Mouse (Mus musculus) neural tube, embryonic 12.5 days (tissue): ENCODE results near the gene Lgals1. TPM values are rescaled to one million over a fixed set of nuclear protein-coding genes. Genes with fewer than 3 reads are reported as not detected.

Experiments used
- ATAC-seq: fragments of 200-750 bp; cut with Nextera tagmentation; 2 replicates; pipeline ENCODE4 v1.8.0; 2017; ENCODE audit warnings: low read depth, mild to moderate bottlenecking, moderate TSS enrichment, moderate library complexity; ENCODE audit not compliant: low FRiP score
- H3K27ac ChIP-seq: fragments of 300-500 bp; sonication (generic); 2 replicates; pipeline ENCODE4 v1.5.1; 2016
- H3K27me3 ChIP-seq: fragments of 300-500 bp; sonication (generic); replicated peaks from 2 replicates; pipeline ENCODE4 v1.6.1; 2016; ENCODE audit warnings: mild to moderate bottlenecking
- H3K36me3 ChIP-seq: fragments of 300-500 bp; sonication (generic); 2 replicates; pipeline ENCODE4 v1.6.1; 2016; ENCODE audit warnings: mild to moderate bottlenecking
- H3K4me1 ChIP-seq: fragments of 300-500 bp; sonication (generic); 2 replicates; pipeline ENCODE4 v1.6.1; 2016
- H3K4me2 ChIP-seq: fragments of 300-500 bp; sonication (generic); replicated peaks from 2 replicates; pipeline ENCODE4 v1.6.1; 2016; ENCODE audit warnings: mild to moderate bottlenecking
- H3K4me3 ChIP-seq: fragments of 300-500 bp; sonication (generic); 2 replicates; pipeline ENCODE4 v1.5.1; 2016
- H3K9ac ChIP-seq: fragments of 300-500 bp; sonication (generic); 2 replicates; pipeline ENCODE4 v1.6.1; 2016; ENCODE audit warnings: mild to moderate bottlenecking
- H3K9me3 ChIP-seq: fragments of 300-500 bp; sonication (generic); 2 replicates; pipeline ENCODE4 v1.6.1; 2016; ENCODE audit warnings: mild to moderate bottlenecking
- WGBS: fragments of 180-500 bp; shearing (Covaris S2); methylation state at CpG from one replicate; pipeline ENCODE4 v1.1.7; 2016; 5-methylcytosine and 5-hydroxymethylcytosine counted together
- polyA plus RNA-seq: library from polyadenylated mRNA; unstranded; fragments of >200 nt; fragmentation: Nextera tagmentation; extraction: Ambion mirVana; gene quantifications from 2 replicates; pipeline ENCODE4 v1.2.1, GENCODE M21; 2016

Gene Lgals1
- polyA plus RNA-seq, 1 experiment from 2014 or later, result 328 TPM

DNA sequence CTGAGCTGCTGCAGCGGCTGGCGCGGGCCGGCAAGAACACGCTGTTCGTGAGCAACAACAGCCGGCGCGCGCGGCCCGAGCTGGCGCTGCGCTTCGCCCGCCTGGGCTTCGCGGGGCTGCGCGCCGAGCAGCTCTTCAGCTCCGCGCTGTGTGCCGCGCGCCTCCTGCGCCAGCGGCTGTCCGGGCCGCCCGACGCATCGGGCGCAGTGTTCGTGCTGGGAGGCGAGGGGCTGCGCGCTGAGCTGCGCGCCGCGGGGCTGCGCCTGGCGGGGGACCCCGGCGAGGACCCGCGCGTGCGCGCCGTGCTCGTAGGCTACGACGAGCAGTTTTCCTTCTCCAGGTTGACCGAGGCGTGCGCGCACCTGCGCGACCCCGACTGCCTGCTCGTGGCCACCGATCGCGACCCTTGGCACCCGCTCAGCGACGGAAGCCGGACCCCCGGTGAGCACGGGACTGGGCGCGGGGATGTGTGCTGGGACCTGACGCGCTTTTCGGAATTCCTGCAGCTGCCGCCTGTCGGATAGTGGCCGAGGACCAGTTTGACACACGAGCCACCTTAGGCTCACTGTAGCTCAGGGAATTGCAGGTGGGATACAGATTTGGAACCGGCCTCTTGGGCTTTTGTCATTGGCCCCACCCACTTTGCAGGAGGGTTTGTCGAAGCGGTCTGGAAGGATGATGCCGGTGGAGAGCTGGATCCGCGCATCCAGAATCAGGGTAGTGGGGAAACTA is 12.3 kb upstream of the Lgals1 start:
- no peaks in the 10 kb centered on the region for H3K27me3 ChIP-seq
- no peaks in the 10 kb centered on the region for H3K9me3 ChIP-seq
- H3K4me1 ChIP-seq, result peaks cover 25% of the 10 kb centered on the region
- peak overlapping the region; percentile 87 for H3K9ac ChIP-seq
- WGBS, result under 1% methylated on average over 86 of the region's 87 CpGs
- peaks cover 16% of the 10 kb centered on the region for H3K36me3 ChIP-seq
- peak overlapping the region; percentile 74 for H3K4me3 ChIP-seq
- H3K4me2 ChIP-seq, result peak overlapping the region; percentile 97
- ATAC-seq, result peak; percentile 69
- H3K27ac ChIP-seq, result peak overlapping the region; percentile 84

DNA sequence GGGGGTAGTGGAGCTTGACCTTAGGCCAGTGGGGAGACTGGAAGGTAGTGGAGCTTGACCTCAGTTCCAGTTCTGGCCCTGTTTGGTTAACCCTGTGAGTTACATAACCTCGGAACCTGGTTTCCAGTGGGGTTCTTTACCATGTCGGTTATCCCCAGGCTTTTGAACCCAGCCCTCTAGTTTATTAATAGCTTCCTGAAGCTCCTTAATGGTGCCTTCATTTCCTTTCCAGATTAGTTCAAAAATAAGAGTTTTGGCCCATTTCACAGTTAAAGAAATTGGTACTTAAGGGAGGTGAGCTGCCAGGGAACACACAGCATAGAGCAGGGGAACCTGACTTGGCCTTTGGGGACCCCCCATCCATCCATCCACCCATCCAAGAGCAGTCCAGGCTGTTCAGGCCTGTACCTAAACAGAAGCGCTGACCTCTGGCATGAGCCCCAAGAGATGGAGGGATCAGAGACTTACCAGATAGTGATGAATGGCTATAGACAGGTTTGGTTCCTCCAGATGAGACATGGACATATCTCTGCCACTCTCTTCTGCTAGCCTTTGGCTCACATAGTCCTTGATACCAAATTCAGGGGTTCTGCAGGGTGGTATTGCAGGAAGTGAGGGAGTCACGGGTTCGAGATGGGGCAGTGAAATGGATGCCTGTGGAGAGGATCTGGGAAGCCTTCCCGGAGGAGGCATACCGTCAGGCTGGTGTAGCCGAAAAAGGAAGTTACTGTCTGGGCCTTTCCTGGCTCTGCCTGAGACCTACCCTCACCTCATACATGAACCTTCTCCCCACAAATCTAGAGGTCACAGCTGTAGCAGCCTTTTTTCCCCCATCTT is 11.5 kb upstream of the Lgals1 start:
- H3K4me3 ChIP-seq, result peak overlapping the region; percentile 74
- peaks cover 19% of the 10 kb centered on the region for H3K36me3 ChIP-seq
- ATAC-seq, result no peak
- H3K4me1 ChIP-seq, result peaks cover 25% of the 10 kb centered on the region
- peak overlapping the region; percentile 87 for H3K9ac ChIP-seq
- 48% methylated on average over 8 of the region's 8 CpGs for WGBS
- H3K4me2 ChIP-seq, result peak overlapping the region; percentile 97
- H3K9me3 ChIP-seq, result no peaks in the 10 kb centered on the region
- no peaks in the 10 kb centered on the region for H3K27me3 ChIP-seq
- no peak overlapping the region for H3K27ac ChIP-seq

DNA sequence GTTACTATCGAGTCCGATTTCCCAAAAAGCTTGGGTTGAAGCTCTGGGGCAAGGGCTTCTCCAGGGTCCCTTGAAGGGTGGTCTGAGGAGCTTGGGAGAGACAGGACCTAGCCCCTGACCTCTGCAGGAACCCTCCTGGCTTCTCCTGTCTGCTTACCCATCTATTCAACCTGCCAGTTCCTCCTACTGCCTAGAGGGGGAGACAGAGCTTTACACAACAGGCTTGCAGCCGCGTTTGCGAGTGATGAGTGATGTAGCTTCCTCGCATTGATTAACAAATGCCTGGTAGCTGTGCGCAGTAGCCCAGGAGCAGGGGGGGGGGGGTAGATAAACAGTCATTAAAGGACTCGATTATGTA is 10.9 kb upstream of the Lgals1 start:
- Histone ChIP-seq H3K9me3 (no peaks in the 10 kb centered on the region), H3K4me1 (peaks cover 25% of the 10 kb centered on the region), H3K27me3 (no peaks in the 10 kb centered on the region), H3K27ac (peak overlapping the region; percentile 26; the same call in 1 of the 2 replicates), H3K4me2 (peak overlapping the region; percentile 97), H3K36me3 (peaks cover 19% of the 10 kb centered on the region), H3K9ac (peak overlapping the region; percentile 42), H3K4me3 (peak overlapping the region; percentile 74)
- WGBS, result 5% methylated on average over 8 of the region's 8 CpGs
- peak; percentile 14; the same call in 1 of the 2 replicates for ATAC-seq

DNA sequence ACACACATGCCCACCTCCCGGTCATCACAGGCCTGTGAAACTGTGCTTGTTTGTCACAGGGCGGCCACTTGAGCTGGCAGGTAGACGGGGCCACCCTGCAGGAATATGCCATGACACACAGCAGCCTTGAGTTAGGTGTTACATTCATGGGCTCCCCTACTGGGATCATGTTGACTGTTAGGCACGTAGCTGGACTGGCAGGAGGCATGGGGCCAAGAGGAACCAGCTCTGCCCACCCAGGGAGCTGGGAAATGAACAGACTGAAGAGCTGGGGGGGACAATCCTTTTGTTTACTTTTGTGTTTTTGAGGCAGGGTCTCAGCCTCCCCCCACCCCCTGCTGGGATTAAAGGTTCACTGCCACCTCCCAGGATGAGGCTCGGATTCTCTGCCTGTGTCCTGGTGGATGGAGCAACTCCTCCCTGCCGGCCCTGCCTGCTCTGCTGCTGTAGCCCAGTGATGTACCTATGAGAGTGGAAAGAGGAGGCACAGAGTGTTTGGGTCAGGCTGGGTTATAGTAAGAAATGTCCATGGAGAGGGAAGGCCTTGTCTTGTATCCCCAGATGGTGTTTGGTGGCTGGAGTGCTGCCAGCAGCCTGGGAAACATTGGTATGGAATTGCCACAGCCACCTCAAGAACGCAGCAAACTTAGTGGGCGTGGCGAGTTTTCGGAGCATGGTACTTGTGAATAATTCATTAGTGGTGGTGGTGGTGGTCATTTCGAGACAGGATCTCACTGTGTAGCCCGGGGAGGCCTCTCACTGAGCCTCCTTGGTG is 10.3 kb upstream of the Lgals1 start:
- H3K27ac ChIP-seq, result peak overlapping the region; percentile 26; the same call in 1 of the 2 replicates
- H3K36me3 ChIP-seq, result peaks cover 19% of the 10 kb centered on the region
- peaks cover 25% of the 10 kb centered on the region for H3K4me1 ChIP-seq
- H3K4me3 ChIP-seq, result peak overlapping the region; percentile 74
- H3K27me3 ChIP-seq, result no peaks in the 10 kb centered on the region
- ATAC-seq, result no peak
- peak overlapping the region; percentile 97 for H3K4me2 ChIP-seq
- 46% methylated on average over 12 of the region's 12 CpGs for WGBS
- peak overlapping the region; percentile 42 for H3K9ac ChIP-seq
- H3K9me3 ChIP-seq, result no peaks in the 10 kb centered on the region

DNA sequence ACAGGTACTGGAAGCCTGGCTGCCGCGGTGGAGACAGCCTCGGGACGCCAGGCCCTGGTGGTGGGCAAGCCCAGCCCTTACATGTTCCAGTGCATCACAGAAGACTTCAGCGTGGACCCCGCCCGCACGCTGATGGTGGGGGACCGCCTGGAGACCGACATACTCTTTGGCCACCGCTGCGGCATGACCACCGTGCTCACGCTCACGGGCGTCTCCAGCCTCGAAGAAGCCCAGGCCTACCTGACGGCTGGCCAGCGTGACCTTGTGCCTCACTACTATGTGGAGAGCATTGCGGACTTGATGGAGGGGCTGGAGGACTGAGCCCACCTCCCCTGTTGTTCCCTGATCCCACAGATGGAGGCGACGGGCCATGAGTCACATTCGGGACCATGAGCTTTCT is 8.4 kb upstream of the Lgals1 start:
- 95% methylated on average over 23 of the region's 23 CpGs for WGBS
- no peak for ATAC-seq
- Histone ChIP-seq H3K27me3 (no peaks in the 10 kb centered on the region), H3K4me3 (no peak overlapping the region), H3K9ac (no peak overlapping the region), H3K4me1 (peaks cover 25% of the 10 kb centered on the region), H3K9me3 (no peaks in the 10 kb centered on the region), H3K27ac (no peak overlapping the region), H3K4me2 (no peak overlapping the region), H3K36me3 (peaks cover 19% of the 10 kb centered on the region)

DNA sequence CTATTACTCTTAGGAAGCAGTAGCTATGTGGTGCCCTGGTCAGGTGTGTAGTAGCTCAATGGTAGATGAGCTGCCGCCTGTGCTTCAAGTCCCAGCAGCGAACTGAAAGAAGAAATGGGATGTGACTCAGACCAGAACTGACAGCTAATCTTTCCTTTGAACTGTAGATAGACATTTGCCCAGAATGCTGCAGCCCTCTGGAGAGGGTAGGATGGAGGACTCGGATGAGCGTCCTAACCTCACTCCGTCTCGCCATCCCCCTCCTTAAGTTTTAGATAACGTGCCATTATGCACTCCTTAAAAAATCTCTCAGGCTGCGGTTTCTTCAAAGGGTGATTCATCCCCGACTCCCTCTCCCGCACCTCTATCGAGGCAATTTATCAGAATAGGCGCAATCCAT is 6.6 kb upstream of the Lgals1 start:
- 80% methylated on average over 12 of the region's 12 CpGs for WGBS
- Histone ChIP-seq H3K4me3 (no peak overlapping the region), H3K4me1 (peaks cover 20% of the 10 kb centered on the region), H3K4me2 (no peak overlapping the region), H3K9me3 (no peaks in the 10 kb centered on the region), H3K9ac (no peak overlapping the region), H3K27me3 (no peaks in the 10 kb centered on the region), H3K36me3 (peaks cover 19% of the 10 kb centered on the region), H3K27ac (no peak overlapping the region)
- ATAC-seq, result no peak

DNA sequence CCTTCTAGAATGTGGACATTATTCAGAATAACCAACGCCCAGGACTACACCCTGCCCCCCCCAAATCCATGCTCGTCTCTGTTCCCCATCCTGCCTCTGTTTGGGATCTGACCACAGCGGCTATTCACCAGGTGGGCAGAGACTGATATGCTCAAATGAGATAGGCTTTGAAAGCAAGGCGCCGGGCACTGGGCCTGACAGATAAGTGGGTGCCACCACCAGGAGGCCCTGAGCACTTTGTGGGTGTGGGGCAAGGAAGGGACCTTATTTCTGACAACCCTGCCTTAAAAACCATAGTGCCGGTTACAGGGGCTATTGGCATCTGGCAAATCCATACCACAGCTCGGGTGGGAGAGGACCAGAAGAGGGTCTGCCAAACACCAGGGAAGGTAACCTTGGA is 3.8 kb upstream of the Lgals1 start:
- no peaks in the 10 kb centered on the region; the same call in 1 of the 2 replicates for H3K27me3 ChIP-seq
- no peak overlapping the region for H3K27ac ChIP-seq
- H3K36me3 ChIP-seq, result peaks cover 15% of the 10 kb centered on the region
- WGBS, result 87% methylated on average over 7 of the region's 7 CpGs
- ATAC-seq, result no peak
- H3K9ac ChIP-seq, result no peak overlapping the region
- peaks cover 24% of the 10 kb centered on the region for H3K4me1 ChIP-seq
- H3K4me2 ChIP-seq, result no peak overlapping the region
- no peak overlapping the region for H3K4me3 ChIP-seq
- no peaks in the 10 kb centered on the region for H3K9me3 ChIP-seq

DNA sequence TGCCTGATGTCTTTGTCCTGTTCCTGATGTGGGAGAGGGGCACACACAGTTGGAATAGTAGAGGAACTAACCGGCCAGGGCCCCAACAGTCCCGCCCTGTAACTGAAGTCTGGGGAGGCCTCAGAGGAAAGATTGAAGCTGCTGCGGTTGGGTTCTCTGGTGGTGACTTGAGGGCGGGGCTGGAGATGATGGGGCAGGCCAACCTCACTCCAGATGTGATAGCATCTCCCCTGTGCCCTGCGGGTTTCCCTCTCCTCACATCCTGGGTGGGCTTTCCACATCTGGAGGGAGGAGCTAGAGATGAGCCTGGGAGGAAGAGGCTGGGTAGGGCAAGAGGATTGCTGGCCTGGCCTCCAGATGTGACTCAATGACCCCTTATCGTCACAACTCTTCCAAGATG is 2.9 kb upstream of the Lgals1 start:
- no peak for ATAC-seq
- H3K4me1 ChIP-seq, result peaks cover 32% of the 10 kb centered on the region
- no peaks in the 10 kb centered on the region; the same call in 1 of the 2 replicates for H3K27me3 ChIP-seq
- H3K9me3 ChIP-seq, result no peaks in the 10 kb centered on the region
- H3K9ac ChIP-seq, result no peak overlapping the region
- H3K4me2 ChIP-seq, result no peak overlapping the region
- peaks cover 8% of the 10 kb centered on the region for H3K36me3 ChIP-seq
- WGBS, result 74% methylated on average over 6 of the region's 6 CpGs
- no peak overlapping the region for H3K27ac ChIP-seq
- H3K4me3 ChIP-seq, result no peak overlapping the region

DNA sequence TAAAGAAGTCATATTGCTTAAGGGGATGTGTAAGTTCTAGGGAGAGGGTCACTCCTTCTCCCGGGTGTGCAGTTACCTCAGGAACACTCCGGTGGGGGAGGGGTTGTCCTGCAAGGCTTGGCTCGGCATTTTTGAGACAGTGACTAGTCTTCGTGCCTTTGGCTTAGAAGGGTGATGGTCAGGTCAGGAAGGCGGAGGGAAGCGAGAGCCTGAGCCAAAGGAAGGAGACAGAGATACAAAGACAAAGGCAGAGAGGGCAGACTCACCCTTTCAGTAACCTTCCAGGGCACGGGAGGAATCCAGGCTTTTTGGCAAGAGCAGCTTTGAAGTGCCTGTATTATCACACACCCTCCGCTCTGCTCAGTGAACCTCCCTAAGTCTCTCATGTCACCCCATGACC is 1.4 kb upstream of the Lgals1 start:
- no peak overlapping the region for H3K4me3 ChIP-seq
- no peaks in the 10 kb centered on the region; the same call in 1 of the 2 replicates for H3K27me3 ChIP-seq
- no peak overlapping the region for H3K27ac ChIP-seq
- ATAC-seq, result no peak
- no peaks in the 10 kb centered on the region for H3K9me3 ChIP-seq
- H3K36me3 ChIP-seq, result peaks cover 4% of the 10 kb centered on the region; the same call in 1 of the 2 replicates
- peaks cover 32% of the 10 kb centered on the region for H3K4me1 ChIP-seq
- H3K4me2 ChIP-seq, result no peak overlapping the region
- no peak overlapping the region for H3K9ac ChIP-seq
- WGBS, result 36% methylated on average over 8 of the region's 8 CpGs

DNA sequence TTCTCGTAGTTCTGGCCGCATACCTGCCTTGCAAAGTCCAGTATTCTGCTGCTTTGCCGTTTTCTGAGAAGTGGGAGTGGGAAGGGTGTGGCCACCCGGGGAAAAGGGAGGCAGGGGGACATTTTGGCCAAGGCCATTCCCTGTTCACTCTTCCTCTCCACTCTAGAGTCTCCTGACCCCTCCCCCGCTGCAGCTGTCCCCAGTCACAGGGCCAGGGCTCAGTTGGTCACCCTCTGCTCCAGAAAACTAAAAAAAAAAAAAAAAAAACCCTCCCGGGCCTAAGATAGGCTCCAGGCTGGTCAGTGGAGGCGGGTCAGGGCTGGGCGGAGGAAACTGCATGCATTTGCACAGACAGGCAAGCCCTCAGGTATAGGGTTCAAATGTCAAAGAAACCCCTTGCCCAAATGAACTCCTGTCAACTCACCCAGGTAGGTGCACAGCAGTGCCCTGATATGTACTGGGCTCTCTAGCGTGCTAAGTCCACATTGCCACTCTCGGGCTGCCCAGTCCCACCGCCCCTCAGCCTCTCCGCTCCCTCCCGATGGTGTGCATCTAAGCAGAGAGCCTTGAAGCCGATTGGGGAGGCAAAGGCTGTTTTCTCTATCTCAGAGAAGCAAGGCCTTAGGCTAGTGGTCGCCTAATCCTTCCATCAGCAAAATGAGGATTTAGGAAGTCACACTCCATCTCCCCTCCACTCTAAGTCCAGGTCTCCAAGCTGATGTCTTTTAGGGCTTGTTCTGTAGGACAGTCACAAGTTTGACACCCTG is 679 bp downstream of the Lgals1 start:
- H3K4me3 ChIP-seq, result peak overlapping the region; percentile 22
- no peaks in the 10 kb centered on the region; the same call in 1 of the 2 replicates for H3K27me3 ChIP-seq
- ATAC-seq, result no peak
- H3K9ac ChIP-seq, result peak overlapping the region; percentile 44; the same call in 1 of the 2 replicates
- peaks cover 32% of the 10 kb centered on the region for H3K4me1 ChIP-seq
- peak overlapping the region; percentile 55 for H3K4me2 ChIP-seq
- WGBS, result 23% methylated on average over 15 of the region's 15 CpGs
- no peaks in the 10 kb centered on the region for H3K9me3 ChIP-seq
- H3K27ac ChIP-seq, result no peak overlapping the region
- H3K36me3 ChIP-seq, result 0 out of 2 replicates have a peak, but pooled peaks cover 4% of the 10 kb centered on the region

DNA sequence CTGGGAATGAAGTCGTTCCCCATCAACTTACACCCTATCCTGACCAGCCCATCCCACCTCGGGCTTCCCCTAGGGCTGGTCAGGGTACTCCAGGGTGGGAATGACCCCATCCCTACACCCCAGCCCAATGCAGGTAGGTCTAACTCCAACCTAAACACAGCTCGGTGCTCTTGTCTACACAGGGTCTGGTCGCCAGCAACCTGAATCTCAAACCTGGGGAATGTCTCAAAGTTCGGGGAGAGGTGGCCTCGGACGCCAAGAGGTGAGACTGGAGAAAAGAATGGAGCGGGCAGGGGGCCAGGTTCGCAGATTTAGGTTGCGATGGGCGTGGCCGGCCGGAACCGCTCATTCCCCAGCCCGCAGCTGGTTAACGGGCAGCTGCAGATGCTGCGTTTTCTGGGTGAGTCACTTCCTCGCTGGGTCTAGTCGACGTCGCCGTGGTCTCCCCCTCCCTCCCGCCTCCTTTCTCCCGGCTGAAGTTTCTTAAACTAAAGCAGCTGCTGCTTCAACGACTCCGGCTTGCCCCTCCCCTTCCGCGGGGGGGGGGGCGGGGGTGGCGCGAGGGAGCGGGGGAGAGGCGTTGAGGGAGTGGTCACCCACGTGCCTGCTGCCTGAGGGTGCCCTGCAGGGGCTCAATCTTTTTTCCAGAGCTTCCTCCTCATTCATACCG is 1.4 kb downstream of the Lgals1 start:
- 0 out of 2 replicates have a peak, but pooled peaks cover 4% of the 10 kb centered on the region for H3K36me3 ChIP-seq
- H3K9ac ChIP-seq, result peak overlapping the region; percentile 44; the same call in 1 of the 2 replicates
- peak; percentile 42; the same call in 1 of the 2 replicates for ATAC-seq
- H3K27me3 ChIP-seq, result no peaks in the 10 kb centered on the region; the same call in 1 of the 2 replicates
- peak overlapping the region; percentile 22 for H3K4me3 ChIP-seq
- peak overlapping the region; percentile 55 for H3K4me2 ChIP-seq
- H3K9me3 ChIP-seq, result no peaks in the 10 kb centered on the region
- no peak overlapping the region for H3K27ac ChIP-seq
- under 1% methylated on average over 35 of the region's 35 CpGs for WGBS
- peaks cover 32% of the 10 kb centered on the region for H3K4me1 ChIP-seq
